Mouse (Mus musculus) gastrocnemius, postnatal 10 days (tissue): ENCODE results near the gene Hist2h2aa1. TPM values are rescaled to one million over a fixed set of nuclear protein-coding genes. Genes with fewer than 3 reads are reported as not detected.
"Not testable (repeated sequence)": the region's sequence is repeated elsewhere in the genome, so short reads cannot be mapped to it uniquely, and the experiment has no call there.

Experiments used
- DNase-seq: peaks from one replicate; pipeline ENCODE4 v3.0.0; 2021; ENCODE audit warnings: mixed read lengths
- total RNA-seq, 2 experiments: library from RNA; stranded (reverse); gene quantifications; 2 replicates each; pipeline ENCODE4 v1.2.3; 2021

Gene Hist2h2aa1
- total RNA-seq, 2 experiments from 2014 or later: 10.2 to 16.2 TPM

DNA sequence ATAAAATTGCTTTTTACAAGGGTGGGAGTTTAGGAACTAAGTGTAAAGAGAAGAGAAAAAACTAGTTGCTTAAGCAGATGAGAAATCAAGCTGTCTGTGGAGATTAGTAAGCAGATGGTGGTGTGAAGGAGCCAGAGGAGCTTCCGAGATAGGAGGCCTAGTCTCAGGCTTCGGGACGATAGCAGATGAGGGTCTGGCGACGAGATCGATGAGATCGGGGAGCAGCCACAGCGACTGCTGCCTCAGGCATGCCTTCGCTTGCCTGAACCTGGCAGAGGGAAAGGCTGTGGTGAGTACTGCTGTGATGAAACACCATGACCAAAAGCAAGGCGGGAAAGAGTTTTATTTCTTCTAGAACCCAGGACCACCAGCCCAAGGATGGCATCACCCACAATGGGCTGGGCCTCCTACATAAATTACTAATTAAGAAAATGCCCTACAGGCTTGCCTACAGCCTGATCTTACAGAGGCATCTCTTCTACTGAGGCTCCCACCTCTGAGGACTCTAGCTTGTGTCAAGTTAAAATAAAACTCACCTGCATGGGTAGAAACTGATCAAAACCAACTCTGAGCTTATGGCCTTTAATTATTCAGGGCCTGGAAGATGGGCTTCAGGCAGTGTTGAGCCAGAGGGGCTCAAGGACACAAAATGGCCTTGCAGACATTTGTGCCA is 9.5 kb downstream of the Hist2h2aa1 start:
- DNase-seq: no peak

- no peak for DNase-seq
Observed at GRCm38 (mm10) chr3:96255926-96256593, 10.8 kb downstream of the Hist2h2aa1 start.

- no peak for DNase-seq
Observed at GRCm38 (mm10) chr3:96257190-96257589, 11.9 kb downstream of the Hist2h2aa1 start.

DNA sequence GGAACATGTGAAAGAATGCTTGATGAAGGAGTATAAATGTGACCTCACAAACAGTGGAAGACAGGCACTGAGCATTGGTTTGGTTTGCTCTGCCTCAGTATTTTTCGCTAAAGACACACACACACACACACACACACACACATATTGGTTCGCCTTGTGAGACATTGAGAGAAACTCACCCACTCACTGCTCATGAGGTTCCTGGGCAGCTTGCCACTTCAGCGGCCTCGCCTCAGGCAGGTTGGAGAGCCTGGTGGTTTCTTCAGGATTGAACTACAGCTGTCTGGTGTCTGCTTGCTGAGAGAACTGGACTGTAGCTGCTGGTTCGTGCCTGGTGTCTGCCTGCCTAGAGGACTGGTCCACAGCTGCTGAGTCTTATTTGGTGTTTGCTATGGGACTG is 14.9 kb downstream of the Hist2h2aa1 start:
- no peak for DNase-seq

DNA sequence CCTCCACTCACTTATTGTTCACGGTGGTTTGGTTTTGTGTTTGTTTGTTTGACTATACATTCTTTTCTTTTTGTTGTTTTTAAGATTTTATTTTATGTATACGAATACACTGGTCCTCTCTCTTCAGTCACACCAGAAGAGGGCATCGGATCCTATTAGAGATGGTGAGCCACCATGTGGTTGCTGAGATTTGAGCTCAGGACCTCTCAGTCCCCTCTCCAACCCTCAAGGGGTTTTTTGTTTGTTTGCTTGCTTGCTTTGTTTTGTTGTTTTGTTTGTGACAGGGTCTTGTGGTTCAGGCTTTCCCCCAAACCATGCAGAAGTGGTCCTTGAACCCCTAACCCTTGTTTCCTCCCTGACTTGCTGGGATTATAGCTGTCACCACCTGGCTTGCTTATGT is 16.3 kb downstream of the Hist2h2aa1 start:
- no peak for DNase-seq

DNA sequence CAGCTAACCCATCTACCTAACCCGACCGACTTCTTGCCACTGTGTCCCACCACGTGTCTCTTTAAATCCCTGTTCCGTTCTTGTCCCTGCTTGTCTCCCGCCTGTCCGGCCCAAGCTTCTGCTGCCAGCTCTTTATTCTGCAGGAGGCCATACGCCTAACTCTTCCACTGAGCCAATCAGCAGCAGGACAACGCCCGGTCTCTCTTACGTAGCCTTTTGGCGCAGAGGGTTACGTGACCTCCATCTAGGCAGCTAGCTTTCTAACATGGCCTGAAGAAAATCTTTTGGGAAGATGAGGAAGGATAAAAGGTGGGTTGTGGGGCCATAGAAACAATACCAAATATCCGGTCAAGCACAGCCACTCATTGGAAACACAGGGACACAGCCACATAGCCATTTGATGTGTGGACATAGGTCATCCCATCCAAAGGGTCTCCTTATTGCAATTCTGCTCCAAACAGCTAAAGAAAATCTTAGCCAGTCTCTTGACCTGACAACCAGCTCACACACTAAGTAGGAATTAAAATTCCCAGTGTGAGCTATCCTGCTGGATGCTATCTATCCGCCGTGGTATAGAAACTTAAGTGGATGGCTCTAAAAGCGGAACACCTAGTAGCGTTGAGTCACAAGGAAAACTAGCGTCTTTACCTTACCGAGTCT is 17.0 kb downstream of the Hist2h2aa1 start:
- DNase-seq: peak; percentile 67

DNA sequence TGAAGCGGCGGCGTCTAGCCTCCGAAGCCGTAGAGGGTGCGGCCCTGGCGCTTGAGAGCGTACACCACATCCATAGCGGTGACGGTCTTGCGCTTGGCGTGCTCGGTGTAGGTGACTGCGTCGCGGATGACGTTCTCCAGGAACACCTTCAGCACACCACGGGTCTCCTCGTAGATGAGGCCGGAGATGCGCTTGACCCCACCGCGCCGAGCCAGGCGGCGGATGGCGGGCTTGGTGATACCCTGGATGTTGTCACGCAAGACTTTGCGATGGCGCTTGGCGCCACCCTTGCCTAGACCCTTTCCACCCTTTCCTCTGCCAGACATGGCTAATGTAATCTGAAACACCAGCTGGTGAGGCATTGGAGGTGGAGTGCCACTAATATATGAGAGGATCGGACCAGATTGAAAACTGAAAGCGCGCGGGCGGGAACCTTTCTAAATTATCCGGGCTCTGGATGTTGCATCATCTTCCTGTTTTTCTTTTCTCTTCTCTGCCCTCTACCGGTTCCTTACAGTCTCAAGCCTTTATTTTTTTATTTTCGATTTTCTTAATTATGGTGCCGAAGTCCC is 17.8 kb downstream of the Hist2h2aa1 start, which contains the start of gene Hist2h4:
Gene Hist2h4 (minus strand): TSS at position 333 of the 572 bp plus-strand sequence.
- DNase-seq: peak; percentile 85

GRCm38 (mm10) chr3:96263558-96264403 is 18.5 kb downstream of the Hist2h2aa1 start:
- peak; percentile 29 for DNase-seq

DNA sequence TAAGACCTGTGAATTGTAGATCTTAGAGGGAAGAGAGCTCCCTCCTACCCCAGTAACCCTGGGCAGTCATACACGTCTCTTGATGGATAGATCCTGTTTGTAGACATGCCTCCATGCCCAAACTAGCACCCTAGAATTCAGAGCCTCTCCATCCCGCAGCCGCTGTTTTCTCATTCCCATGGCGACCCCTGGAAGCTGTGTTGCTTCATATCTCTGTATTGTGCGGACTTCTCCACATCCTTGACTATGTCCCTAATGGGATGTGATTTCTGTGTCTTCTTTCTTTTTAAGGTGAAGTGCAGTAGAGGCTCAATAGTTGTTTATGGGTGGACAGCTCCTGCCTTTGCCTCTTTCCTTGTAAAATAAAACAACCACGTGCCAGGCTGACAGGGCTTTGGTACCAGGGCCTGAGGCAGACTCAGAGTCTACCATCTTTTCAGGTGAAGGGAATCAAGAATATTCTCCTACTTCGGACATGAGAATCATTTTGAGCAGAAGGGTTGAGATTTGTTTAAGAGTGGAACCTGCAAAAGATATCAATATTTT is 19.2 kb downstream of the Hist2h2aa1 start:
- no peak for DNase-seq

DNA sequence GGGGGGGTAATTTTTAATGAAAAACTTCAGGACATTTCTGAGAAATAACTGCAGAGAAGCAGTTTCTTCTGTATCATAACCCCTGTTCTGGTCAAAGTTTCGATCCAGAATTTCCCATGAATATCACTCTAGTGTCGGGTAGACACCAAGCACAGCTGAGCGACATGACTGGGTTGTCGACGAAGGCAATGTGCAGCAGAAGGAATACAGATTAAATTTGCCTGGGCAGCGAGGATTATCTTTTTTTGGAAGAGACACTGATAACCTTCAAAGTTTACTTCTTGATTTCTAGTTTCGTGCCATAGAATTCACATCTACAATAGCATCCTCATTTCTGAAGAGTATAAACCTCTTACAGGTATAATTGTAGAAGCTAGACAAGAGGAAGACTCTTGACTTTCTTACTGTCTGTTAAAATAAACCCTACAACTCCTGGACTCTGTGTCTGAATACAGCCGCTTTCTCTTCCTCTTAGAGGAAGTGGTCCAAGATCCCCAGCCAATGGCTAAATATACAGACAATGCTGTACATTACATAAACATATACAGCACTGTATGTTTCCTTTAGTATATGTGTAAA is 20.9 kb downstream of the Hist2h2aa1 start:
- no peak for DNase-seq

DNA sequence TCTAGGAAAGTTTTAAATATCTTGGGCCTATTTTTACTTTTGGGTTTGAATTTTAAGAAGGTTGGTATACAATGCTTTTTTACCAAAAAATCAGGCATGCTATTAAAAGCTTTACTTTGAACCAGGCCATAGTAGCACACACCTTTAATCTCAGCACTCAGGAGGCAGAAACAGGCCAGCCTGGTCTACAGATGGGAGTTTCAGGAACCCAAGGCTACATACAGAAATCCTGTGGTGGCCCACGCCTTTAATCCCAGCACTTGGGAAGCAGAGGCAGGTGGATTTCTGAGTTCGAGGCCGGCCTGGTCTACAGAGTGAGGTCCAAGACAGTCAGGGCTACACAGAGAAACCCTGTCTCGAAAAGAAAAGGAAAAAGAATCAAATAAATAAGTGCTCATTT is 22.2 kb downstream of the Hist2h2aa1 start:
- no peak for DNase-seq

- DNase-seq: peak; percentile 66
Observed at GRCm38 (mm10) chr3:96268051-96268775, 22.9 kb downstream of the Hist2h2aa1 start, which contains the start of gene Hist2h3b. Gene Hist2h3b (plus strand): TSS chr3:96268654.

DNA sequence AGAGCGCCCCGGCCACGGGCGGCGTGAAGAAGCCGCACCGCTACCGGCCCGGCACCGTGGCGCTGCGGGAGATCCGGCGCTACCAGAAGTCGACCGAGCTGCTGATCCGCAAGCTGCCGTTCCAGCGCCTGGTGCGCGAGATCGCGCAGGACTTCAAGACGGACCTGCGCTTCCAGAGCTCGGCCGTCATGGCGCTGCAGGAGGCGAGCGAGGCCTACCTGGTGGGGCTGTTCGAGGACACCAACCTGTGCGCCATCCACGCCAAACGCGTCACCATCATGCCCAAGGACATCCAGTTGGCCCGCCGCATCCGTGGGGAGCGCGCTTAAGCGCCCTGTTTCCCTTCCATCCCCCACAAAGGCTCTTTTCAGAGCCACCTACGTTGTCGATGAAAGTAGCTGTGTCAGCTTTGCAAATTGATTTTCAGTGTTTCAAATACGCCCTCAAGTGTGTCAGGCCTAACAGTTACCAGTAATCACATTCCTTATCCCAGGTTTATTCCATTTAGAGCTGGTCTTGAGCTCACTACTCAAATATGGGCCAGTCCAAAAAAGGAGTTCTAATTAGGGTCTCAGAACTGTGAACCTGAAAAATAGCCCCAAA is 23.6 kb downstream of the Hist2h2aa1 start:
- not testable (repeated sequence) for DNase-seq

DNA sequence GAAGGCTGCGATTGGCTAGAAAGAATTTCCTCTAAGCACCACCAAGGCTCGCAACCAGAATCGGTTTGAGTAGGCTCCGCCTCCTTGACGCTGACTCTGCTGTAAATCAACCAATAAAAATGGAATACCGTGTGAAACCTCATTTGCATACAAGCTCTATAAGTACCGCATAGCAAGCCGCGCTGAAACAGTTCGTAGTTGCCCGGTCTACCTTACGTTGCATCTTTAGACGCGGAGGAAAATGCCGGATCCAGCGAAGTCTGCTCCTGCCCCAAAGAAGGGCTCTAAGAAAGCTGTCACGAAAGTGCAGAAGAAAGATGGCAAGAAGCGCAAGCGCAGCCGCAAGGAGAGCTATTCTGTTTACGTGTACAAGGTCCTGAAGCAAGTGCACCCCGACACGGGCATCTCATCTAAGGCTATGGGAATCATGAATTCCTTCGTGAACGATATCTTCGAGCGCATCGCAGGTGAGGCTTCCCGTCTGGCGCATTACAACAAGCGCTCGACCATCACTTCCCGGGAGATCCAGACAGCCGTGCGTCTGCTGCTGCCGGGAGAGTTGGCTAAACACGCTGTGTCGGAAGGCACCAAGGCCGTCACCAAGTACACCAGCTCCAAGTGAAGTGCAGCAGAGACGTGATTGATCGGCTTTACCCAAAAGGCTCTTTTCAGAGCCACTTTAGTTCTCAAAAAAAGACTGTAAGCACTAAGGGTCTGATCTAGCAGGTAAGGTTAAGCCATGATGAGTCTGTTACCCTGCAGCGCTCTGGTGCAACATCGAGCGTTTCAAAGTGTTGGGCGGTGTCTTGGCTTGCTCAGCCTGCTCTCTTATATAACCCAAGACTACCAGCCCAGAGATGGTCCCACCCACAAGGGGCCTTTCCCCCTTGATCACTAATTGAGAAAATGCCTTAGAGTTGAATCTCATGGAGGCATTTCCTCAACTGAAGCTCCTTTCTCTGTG is 24.5 kb downstream of the Hist2h2aa1 start, which contains the start of gene Hist2h2bb:
Gene Hist2h2bb (plus strand): TSS at position 242 of the 964 bp plus-strand sequence.
- DNase-seq: peak; percentile 68

DNA sequence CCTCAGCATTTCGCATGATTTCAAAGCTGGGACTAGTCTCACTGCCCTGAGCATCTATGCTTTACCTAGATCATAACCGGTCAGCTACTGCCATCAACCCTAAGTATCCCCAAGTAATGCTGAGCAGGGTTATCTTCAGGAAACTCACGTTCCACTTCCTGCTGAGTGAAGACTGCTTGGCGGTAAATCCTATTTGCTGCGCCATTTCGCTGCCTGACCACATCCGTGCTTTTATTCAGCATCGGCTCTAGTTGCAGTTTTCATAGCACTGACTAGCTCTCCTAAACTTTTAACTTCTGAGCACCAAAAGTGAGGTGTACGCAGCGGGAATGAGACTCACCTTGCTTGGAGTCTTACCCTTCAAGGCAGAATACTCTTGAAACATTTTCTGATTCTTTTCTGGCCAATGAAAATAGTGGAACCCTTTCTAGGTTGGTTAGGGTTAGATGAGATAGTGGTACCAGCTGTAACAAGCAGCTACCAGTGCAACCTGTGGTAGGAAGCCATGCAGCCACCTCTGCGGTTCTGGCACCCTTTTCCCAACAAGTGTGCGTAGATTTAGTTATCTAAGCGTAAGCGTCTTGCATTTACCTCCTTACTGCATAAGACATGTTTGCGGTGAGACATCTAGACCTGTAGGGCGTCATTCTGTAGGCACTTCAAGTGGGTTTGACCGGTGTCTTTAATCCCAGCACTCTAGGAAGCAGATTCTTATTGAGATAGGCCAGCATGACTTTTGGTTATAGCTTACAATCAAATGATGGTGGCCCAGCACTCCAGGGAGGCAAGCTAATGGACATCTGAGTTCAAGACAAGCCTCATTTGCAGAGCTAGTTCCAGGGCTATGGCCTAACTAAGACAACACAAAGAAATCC is 28.5 kb downstream of the Hist2h2aa1 start:
- DNase-seq: no peak

DNA sequence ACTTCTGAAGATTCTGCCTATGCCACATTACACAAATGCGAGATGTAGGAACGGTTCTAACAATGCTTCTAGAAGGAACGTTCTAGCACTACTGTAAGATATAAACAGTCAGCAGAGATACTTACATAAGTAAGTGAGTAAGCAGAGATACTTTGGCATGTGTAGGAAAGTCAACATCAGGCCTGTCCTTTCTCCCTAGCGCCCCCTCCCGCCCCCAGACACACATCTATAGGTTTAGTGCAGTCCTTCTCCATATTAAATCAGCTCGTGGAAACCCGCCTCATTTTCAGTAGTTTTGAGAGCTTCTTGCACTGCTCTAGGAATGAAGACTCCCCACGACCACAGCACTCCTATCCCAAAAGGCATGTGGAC is 32.1 kb downstream of the Hist2h2aa1 start:
- no peak for DNase-seq

- DNase-seq: peak; percentile 93
Observed at GRCm38 (mm10) chr3:96277800-96278624, 32.7 kb downstream of the Hist2h2aa1 start.
